Mouse (Mus musculus) midbrain, embryonic 15.5 days (tissue): ENCODE measurements at regions not wholly inside any gene's neighbourhood (a gene's known extent, or its start where the extent isn't known, plus 50 kb on each side); places are given as distances from the start of the nearest gene placed in this dataset.

Source experiments
- ATAC-seq: fragments of 200-750 bp; cut with Nextera tagmentation; replicated peaks from 2 replicates; pipeline ENCODE4 v1.8.0; 2017; ENCODE audit warnings: moderate TSS enrichment
- H3K27ac ChIP-seq: fragments of 300-500 bp; sonication (generic); 2 replicates; pipeline ENCODE4 v1.5.1; 2015; ENCODE audit warnings: mild to moderate bottlenecking, inconsistent platforms
- H3K27me3 ChIP-seq: fragments of 300-500 bp; sonication (generic); replicated peaks from 2 replicates; pipeline ENCODE4 v1.6.1; 2015; ENCODE audit warnings: inconsistent platforms
- H3K36me3 ChIP-seq: fragments of 300-500 bp; sonication (generic); replicated peaks from 2 replicates; pipeline ENCODE4 v1.6.1; 2015; ENCODE audit warnings: inconsistent platforms
- H3K4me1 ChIP-seq: fragments of 300-500 bp; sonication (generic); 2 replicates; pipeline ENCODE4 v1.6.1; 2015; ENCODE audit warnings: inconsistent platforms
- H3K4me2 ChIP-seq: fragments of 300-500 bp; sonication (generic); 2 replicates; pipeline ENCODE4 v1.6.1; 2015; ENCODE audit warnings: inconsistent platforms, mild to moderate bottlenecking, moderate library complexity
- H3K4me3 ChIP-seq: fragments of 300-500 bp; sonication (generic); 2 replicates; pipeline ENCODE4 v1.5.1; 2015; ENCODE audit warnings: mild to moderate bottlenecking, inconsistent platforms
- H3K9ac ChIP-seq: fragments of 300-500 bp; sonication (generic); 2 replicates; pipeline ENCODE4 v1.6.1; 2015; ENCODE audit warnings: mild to moderate bottlenecking, inconsistent platforms
- H3K9me3 ChIP-seq: fragments of 300-500 bp; sonication (generic); 2 replicates; pipeline ENCODE4 v1.6.1; 2016; ENCODE audit warnings: inconsistent platforms
- WGBS: fragments of 180-500 bp; shearing (Covaris S2); methylation state at CpG from one replicate; pipeline ENCODE4 v1.1.7; 2015; ENCODE audit warnings: mixed read lengths; 5-methylcytosine and 5-hydroxymethylcytosine counted together

DNA sequence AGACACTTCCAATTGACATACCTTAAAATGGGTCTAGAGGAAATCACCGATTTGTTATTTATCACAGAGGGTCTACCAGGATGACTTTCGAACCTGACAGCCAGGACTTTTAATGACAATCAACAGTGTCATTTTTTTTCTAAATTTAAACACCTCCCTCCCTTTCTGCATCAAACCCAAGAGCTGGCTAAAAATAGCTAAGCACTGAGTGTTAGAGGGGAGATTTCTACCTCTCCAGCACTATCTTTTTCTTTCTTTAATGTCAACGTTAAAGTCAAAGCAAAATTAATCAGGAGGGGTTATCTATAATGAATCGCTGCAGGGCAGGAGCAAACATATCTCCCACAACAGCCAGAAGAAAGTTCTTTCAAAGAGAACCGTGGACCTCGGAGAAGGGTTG, 356.6 kb upstream of the 3110018I06Rik start:
- peaks cover 10% of the 10 kb centered on the region; the same call in 1 of the 2 replicates for H3K4me1 ChIP-seq
- H3K36me3 ChIP-seq: no peaks in the 10 kb centered on the region
- no peaks in the 10 kb centered on the region for H3K9me3 ChIP-seq
- no peak overlapping the region for H3K27ac ChIP-seq
- no peak overlapping the region for H3K4me2 ChIP-seq
- no peaks in the 10 kb centered on the region for H3K27me3 ChIP-seq
- 85% methylated on average over 6 of the region's 6 CpGs for WGBS
- H3K9ac ChIP-seq: no peak overlapping the region
- no peak for ATAC-seq
- no peak overlapping the region for H3K4me3 ChIP-seq

DNA sequence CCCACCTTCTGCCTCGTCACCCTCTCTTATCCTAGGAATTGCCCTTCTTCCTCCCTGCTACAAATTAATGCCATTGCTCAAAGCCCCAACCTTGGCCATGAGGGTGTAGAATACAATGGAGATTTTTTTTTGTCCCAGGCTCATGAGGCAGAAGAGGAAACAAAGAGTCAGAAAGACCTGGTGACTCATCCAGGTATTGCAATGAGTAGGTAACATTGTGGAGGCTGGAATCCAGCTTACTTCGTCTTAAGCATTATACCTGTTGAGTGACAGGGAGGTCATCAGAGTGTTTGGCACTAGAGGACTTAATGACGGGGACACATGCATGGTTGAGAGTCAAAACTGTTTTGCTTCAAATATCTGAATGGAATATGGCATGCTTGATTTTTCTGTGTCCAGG, 355.9 kb upstream of the 3110018I06Rik start:
- H3K4me1 ChIP-seq: peaks cover 10% of the 10 kb centered on the region; the same call in 1 of the 2 replicates
- H3K4me2 ChIP-seq: no peak overlapping the region
- no peaks in the 10 kb centered on the region for H3K36me3 ChIP-seq
- no peaks in the 10 kb centered on the region for H3K27me3 ChIP-seq
- no peak overlapping the region for H3K9ac ChIP-seq
- no peak overlapping the region for H3K27ac ChIP-seq
- WGBS: 86% methylated on average over 3 of the region's 3 CpGs
- ATAC-seq: no peak
- no peak overlapping the region for H3K4me3 ChIP-seq
- no peaks in the 10 kb centered on the region for H3K9me3 ChIP-seq

DNA sequence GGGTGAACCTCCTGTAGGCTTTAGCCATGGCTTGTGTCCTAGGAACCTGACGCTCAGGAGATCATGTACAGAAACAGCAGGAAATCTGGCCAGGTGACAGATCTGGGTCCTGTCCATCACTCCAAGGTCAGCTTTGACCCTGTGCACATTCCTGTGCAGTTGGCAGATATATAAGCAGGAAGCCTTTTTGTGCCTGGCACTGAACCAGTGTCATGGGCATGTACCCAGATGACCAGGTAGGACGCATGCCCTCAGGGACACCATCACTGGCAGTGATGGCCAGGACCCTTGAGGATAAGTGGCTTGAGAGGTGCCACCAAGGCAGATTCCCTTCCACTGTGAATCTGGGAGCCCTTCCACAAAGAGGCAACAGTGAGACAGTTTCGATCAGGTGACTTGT, 354.1 kb upstream of the 3110018I06Rik start:
- no peaks in the 10 kb centered on the region for H3K27me3 ChIP-seq
- no peak for ATAC-seq
- H3K4me1 ChIP-seq: peaks cover 10% of the 10 kb centered on the region; the same call in 1 of the 2 replicates
- whole genome bisulfite sequencing: 86% methylated on average over 3 of the region's 3 CpGs
- no peaks in the 10 kb centered on the region for H3K36me3 ChIP-seq
- H3K27ac ChIP-seq: no peak overlapping the region
- H3K4me3 ChIP-seq: no peak overlapping the region
- no peak overlapping the region for H3K4me2 ChIP-seq
- H3K9ac ChIP-seq: no peak overlapping the region
- no peaks in the 10 kb centered on the region for H3K9me3 ChIP-seq

DNA sequence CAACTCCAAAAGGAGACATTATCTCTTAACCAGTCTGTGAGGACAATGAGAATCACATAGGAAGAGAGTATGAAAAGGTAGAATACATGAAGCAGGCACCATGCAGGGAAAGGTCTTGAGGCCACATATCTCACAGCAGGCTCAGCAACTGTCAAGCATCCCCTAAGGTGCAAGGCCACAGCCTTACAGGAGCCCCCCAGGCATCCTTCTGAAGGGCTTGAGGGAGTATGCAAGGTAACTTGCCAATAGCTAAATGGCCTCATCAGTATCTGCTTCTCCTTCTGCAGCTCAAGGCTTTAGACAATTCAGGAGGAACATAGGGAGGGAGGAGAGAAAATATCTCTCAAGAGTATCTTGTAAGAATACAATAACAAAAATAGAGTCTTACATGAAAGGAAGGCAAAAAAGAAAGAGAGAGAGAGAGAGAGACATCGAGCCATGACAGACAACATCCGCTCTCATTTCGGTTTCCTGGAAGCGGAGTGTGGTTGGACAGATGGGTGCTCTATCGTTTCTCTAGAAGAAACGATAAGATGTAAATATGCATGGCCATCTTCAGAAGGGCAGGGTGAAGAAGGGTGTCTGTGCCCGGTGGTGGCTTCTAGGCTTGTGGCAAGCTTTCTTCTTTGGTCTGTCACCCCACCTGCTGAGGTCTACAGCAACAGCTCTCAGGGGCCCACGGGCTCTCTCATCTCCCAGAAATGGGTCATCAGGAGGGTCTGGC, 349.6 kb upstream of the 3110018I06Rik start:
- ATAC-seq: no peak
- H3K9me3 ChIP-seq: no peaks in the 10 kb centered on the region
- WGBS: 93% methylated on average over 8 of the region's 8 CpGs
- H3K36me3 ChIP-seq: no peaks in the 10 kb centered on the region
- no peaks in the 10 kb centered on the region for H3K27me3 ChIP-seq
- H3K4me3 ChIP-seq: no peak overlapping the region
- H3K27ac ChIP-seq: no peak overlapping the region
- peaks cover 5% of the 10 kb centered on the region; the same call in 1 of the 2 replicates for H3K4me1 ChIP-seq
- no peak overlapping the region for H3K4me2 ChIP-seq
- no peak overlapping the region for H3K9ac ChIP-seq

DNA sequence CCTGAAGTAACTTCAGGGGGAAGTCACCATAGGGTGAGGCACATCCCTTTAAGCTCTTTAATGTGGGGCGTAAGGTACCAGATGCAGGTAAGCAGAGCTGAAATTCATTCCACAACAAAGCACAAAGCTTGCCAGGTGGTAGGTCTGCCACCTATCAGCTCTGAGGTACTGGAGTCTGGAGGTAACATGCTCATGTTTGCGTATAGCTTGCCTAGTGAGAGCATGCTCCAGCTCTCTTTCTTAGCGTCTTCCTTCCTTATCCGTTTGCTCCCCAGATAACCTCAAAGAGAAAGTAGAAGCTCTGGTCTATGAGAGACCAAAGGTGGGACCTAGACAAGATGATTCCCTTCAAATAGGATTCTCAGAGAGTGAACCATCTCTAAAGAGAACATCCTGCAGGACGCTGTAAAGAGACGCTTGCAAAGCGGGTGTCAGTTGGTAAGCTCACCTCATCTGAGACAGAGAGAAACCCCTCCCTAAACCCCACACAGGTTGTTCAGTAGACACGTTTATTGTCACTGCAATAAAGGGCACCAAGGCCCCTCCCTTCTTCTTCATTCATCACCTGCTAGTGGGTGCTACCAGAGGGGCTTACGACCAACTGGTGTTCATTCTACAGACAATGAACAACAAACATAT, 347.4 kb upstream of the 3110018I06Rik start:
- Histone ChIP-seq H3K27me3 (no peaks in the 10 kb centered on the region), H3K4me2 (no peak overlapping the region), H3K9ac (no peak overlapping the region), H3K27ac (no peak overlapping the region), H3K4me1 (no peaks in the 10 kb centered on the region), H3K4me3 (no peak overlapping the region), H3K9me3 (no peaks in the 10 kb centered on the region), H3K36me3 (no peaks in the 10 kb centered on the region)
- 92% methylated on average over 9 of the region's 9 CpGs for WGBS
- ATAC-seq: no peak

DNA sequence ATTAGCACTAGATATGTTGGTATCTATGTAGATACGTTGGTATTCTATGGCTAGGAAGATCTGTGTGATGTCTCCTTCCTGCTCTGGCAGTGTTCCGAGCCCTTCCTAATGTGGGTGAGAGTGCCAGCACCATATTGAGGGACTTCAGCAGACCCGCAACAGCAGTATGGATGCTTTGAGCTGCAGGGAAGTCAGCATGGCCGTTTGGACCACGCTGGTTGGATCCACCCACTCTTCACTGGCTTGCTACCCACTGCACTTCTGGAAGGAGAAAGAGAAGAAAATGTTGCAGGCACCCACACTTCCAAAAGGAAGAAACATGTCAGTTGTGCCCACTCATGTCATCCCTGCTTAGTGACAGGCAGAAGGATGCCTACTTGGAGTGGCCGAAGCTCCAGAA, 346.2 kb upstream of the 3110018I06Rik start:
- no peaks in the 10 kb centered on the region for H3K36me3 ChIP-seq
- no peak overlapping the region for H3K4me3 ChIP-seq
- WGBS: 92% methylated on average over 6 of the region's 6 CpGs
- H3K4me2 ChIP-seq: no peak overlapping the region
- no peak overlapping the region for H3K9ac ChIP-seq
- no peaks in the 10 kb centered on the region for H3K27me3 ChIP-seq
- no peaks in the 10 kb centered on the region for H3K4me1 ChIP-seq
- ATAC-seq: no peak
- no peaks in the 10 kb centered on the region for H3K9me3 ChIP-seq
- H3K27ac ChIP-seq: no peak overlapping the region

DNA sequence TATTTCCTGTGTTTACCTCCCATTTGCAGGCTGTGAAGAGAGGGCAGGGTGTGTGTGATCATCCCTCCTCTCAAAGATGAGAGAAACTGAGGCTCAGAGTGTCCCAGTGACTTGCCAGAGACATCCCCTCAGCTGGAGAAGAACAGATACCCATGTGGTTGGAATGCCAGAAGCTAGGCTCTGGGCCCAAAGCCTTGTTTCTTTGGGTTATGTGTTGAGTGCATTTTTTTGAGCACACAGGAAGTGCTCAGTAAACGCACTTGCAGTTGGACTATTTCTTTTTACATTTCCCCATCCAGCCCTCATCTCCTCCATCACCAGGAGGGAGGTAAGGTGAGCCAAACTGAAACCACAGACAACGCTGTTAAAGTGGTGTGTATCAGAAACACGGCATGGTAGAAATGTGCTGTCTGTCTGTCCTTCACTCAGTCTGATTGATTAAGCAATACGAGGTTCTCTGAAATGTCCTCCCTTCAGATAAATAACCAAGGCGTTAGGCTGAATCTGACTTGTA, 341.8 kb upstream of the 3110018I06Rik start:
- Histone ChIP-seq H3K9me3 (no peaks in the 10 kb centered on the region), H3K4me2 (no peak overlapping the region), H3K27ac (no peak overlapping the region), H3K4me1 (no peaks in the 10 kb centered on the region), H3K4me3 (no peak overlapping the region), H3K27me3 (no peaks in the 10 kb centered on the region), H3K9ac (no peak overlapping the region), H3K36me3 (no peaks in the 10 kb centered on the region)
- WGBS: 94% methylated on average over 5 of the region's 5 CpGs
- no peak for ATAC-seq

DNA sequence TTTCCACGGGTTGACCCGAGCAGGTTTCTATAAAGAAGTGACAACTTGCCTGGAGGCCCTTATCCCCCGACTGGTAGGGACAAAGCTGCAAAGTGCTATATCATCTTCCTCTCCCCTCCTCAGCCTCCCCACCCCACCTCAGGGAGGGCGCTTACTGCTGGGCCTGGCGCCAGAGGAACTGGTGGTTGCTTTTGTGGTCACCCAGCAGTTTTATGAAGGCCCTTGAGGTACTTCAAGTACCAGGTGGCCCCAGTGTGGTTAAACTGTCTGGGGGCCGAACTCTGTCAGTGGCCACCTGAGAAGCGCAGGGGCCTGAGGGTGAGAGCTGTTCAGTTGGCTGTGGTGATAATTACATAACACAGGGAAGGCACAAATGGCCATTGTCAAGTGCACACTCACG, 340.0 kb upstream of the 3110018I06Rik start:
- no peak overlapping the region for H3K9ac ChIP-seq
- H3K4me3 ChIP-seq: no peak overlapping the region
- H3K27me3 ChIP-seq: no peaks in the 10 kb centered on the region
- no peaks in the 10 kb centered on the region for H3K4me1 ChIP-seq
- H3K27ac ChIP-seq: no peak overlapping the region
- H3K4me2 ChIP-seq: no peak overlapping the region
- H3K9me3 ChIP-seq: no peaks in the 10 kb centered on the region
- no peaks in the 10 kb centered on the region for H3K36me3 ChIP-seq
- WGBS: 82% methylated on average over 8 of the region's 8 CpGs
- no peak for ATAC-seq

DNA sequence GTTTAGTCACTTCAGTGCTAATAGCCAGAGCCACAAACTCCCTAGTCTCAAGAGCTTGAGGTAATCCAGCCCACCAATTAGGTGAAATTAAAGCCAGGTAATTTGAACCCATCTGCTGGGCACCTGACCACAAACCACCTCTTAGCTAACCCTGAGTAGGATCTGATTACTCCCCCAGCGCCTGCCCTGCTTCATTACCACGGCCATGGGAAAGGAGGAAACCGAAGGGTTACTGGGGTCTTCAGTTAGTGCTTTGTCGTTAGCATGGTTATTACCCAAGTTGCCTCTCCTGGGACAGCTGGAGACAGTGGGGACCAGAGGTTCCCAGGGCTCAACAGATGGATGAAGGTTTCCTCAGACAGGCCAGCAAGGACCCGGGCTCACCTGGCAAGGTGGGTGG, 337.3 kb upstream of the 3110018I06Rik start:
- Histone ChIP-seq H3K4me2 (no peak overlapping the region), H3K4me3 (no peak overlapping the region), H3K9ac (no peak overlapping the region), H3K27ac (no peak overlapping the region), H3K9me3 (no peaks in the 10 kb centered on the region), H3K27me3 (no peaks in the 10 kb centered on the region), H3K4me1 (no peaks in the 10 kb centered on the region), H3K36me3 (no peaks in the 10 kb centered on the region)
- 82% methylated on average over 5 of the region's 5 CpGs for WGBS
- no peak for ATAC-seq

DNA sequence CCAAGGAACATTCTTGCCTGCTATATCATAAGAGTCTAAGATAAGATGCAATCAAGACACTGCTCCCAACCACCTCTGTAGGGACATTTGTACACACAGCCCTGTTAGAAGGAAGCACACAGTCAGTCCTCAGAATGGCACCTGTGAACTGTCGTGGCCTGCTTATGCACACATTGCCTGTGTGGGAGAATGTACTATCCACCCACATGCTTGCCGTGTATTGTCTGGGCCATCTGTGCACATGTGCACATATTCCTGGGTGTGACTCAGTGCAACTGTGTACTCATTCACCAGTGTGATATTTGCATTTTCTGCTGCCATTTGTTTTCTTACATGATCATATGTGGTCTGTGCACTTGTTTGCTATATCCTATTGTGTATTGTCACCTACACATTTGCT, 333.8 kb upstream of the 3110018I06Rik start:
- Histone ChIP-seq H3K9ac (no peak overlapping the region), H3K36me3 (no peaks in the 10 kb centered on the region), H3K27ac (no peak overlapping the region), H3K4me2 (no peak overlapping the region), H3K4me3 (no peak overlapping the region), H3K4me1 (no peaks in the 10 kb centered on the region; the same call in 1 of the 2 replicates), H3K27me3 (no peaks in the 10 kb centered on the region), H3K9me3 (no peaks in the 10 kb centered on the region)
- ATAC-seq: no peak
- 90% methylated on average over 2 of the region's 2 CpGs for WGBS

DNA sequence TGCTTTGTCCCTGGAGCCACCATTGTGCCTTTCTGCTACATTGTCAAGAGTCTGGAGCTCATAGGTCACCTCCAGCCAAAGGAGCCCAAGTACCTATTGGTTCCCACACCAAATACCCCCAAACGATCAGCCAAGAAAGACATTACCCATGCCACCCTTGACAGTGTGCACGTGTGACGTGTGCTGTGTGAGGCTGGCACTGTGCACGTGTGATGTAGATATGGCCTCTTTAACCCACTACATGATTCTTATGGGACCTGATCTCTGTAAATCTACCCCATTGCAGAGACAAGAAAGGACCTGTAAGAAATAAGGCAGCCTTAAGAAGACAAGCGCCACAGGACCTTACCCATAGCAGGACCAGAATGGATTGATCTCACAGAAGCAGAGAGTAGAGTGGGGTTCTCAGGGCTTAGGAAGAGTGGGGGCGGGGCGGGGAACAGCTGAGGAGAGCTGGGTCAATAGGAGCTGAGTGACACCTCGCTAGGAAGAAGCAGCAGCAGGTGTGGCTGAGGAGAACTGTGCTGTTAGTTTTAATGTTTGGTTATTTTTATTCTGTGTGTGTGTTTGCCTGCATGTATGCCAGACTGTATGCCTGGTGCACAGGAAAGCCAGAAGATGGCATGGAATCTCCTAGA, 331.5 kb upstream of the 3110018I06Rik start:
- Histone ChIP-seq H3K36me3 (no peaks in the 10 kb centered on the region), H3K9me3 (no peaks in the 10 kb centered on the region), H3K27ac (no peak overlapping the region), H3K27me3 (no peaks in the 10 kb centered on the region), H3K4me3 (no peak overlapping the region), H3K4me2 (no peak overlapping the region), H3K9ac (no peak overlapping the region), H3K4me1 (peaks cover 5% of the 10 kb centered on the region)
- ATAC-seq: no peak
- WGBS: 77% methylated on average over 8 of the region's 8 CpGs

DNA sequence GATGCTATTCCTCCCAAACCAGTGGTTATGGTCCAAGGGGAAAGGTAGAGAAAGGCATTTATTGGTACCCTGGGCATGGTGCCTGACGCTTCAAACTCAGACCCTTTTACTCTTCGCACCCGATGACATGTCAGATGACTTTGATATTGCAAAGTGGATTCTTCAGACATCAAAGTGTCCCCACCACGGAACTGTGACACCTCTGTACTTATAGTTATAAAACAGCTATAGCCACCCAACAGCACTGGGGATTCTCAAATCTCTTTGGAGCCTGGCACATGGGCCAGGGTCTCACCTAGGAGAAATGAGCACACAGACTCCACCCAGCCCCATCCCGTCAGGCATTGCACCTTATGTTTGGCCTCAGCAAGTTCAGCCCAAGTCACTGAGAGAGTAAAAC, 329.3 kb upstream of the 3110018I06Rik start:
- no peak for ATAC-seq
- no peak overlapping the region for H3K9ac ChIP-seq
- no peaks in the 10 kb centered on the region for H3K36me3 ChIP-seq
- no peak overlapping the region for H3K27ac ChIP-seq
- no peak overlapping the region for H3K4me2 ChIP-seq
- WGBS: 77% methylated on average over 5 of the region's 5 CpGs
- H3K9me3 ChIP-seq: no peaks in the 10 kb centered on the region
- peaks cover 5% of the 10 kb centered on the region for H3K4me1 ChIP-seq
- H3K27me3 ChIP-seq: no peaks in the 10 kb centered on the region
- no peak overlapping the region for H3K4me3 ChIP-seq
